Mouse (Mus musculus): ENCODE measurements around the gene 1700030J22Rik.

1700030J22Rik gene

DNA sequence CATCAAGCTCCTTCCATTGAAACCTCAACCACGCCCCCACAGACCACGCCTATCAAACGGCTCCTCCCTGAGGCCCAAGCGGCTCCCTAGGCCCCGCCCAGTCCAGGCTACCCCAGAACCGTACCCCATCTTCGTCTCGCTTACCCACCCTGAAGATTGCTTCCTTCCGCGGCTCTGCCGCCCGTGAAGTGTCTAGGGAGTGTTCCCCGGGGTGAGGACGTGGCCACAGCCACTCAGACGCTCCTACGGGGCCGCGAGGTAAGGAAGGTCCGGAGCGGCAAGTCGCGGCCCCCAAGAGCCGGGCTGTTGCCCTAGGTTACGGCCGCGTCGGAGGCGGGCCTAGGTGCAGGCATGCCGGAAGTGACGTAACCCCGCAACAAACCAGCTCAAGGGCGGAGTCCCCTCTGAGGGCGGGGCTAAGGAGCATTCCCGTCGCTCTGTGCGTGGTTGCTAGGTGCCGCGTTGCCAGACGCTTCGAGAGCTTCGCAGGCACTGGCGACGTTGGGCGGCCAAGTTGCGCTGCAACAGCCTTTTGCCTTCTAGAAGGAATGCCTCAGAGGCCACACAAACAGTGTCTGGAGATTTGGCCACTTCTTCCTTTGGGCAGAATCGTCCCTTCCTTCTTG is at the start of gene 1700030J22Rik:
Gene 1700030J22Rik, minus strand, starts transcription at position 329 of the 626 bp plus-strand sequence.
- in situ Hi-C loops (cut with MboI, MseI): loop anchor here (5.0 kb wide), 1 partner anchor 36 kb away; the partner anchor contains the start of gene Atmin

GRCm38 (mm10) chr8:117027601-117028000 is 48.8 kb upstream of the 1700030J22Rik start:
- in situ Hi-C loops (cut with MboI, MseI): no loop called here

DNA sequence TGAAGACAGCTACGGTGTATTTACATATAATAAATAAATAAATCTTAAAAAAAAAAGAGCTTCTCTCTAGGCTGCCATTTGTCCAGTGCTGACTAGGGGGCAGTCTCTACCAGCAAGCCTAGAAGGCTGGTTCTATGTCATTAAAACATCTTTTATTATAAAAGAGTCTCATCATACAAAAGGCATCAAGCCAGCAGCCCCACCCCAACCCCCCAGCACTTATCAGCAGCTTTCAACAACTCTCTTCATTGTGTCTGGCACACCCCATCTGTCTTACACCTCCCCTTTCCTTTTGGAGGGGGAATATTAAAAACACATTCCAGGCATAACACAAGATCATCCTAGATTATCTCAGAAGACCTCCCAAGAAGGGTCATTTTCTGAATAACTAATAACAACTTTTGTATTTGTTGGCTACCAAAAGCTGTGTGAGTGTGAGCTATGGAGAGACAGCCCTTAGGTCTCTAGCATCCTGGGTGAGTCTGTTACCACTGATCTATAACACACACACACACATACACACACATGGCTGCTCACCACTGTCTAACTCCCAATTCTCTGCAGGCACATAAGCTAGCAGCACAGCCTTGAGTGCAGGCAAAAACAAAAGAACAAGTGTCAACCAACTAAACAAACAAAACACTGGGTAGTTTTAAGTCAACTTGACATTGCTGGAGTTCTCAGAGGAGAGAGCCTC is 43.7 kb upstream of the 1700030J22Rik start:
- in situ Hi-C loops (cut with MboI, MseI): no loop called here

GRCm38 (mm10) chr8:117019323-117020275 is 40.8 kb upstream of the 1700030J22Rik start:
- in situ Hi-C loops (cut with MboI, MseI): no loop called here

DNA sequence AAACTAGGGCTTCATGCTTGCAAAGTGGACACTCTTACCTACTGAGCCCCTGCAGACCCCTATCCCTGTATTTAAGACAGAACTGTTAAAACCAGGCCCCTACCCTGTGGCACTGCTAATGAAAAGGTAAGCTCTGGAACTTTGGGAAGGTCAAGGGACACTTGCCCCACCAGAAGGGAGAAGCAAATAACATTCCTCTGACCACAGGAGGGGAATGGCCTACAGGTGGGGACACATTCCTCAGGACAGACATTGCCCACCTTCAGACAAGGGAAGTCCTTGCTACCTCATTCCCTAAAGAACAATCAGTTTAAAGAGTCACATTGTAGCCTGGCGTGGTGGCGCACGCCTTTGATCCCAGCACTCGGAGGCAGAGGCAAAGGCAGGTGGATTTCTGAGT is 39.1 kb upstream of the 1700030J22Rik start:
- in situ Hi-C loops (cut with MboI, MseI): no loop called here

DNA sequence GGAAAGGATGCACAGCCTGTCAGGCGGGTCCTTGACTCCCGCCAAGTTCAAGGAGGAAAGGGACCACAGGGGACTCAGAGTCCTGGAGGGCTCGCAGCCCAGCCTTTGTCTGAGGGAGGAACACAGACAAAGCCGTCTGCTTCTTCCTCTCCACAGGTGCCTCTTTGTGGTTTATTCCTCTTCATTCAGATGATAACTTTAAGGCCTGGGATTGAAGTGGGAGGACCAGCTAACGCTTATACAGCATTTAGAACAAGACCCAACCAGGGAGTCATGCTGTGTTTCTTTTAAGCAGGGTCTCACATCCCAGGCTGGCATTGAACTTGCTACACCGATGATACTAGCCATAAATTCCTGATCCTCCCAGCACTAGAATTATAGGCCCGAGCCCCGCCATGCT is 38.2 kb upstream of the 1700030J22Rik start:
- in situ Hi-C loops (cut with MboI, MseI): no loop called here

- in situ Hi-C loops (cut with MboI, MseI): no loop called here
Measured at GRCm38 (mm10) chr8:117015670-117016069, 36.9 kb upstream of the 1700030J22Rik start.

DNA sequence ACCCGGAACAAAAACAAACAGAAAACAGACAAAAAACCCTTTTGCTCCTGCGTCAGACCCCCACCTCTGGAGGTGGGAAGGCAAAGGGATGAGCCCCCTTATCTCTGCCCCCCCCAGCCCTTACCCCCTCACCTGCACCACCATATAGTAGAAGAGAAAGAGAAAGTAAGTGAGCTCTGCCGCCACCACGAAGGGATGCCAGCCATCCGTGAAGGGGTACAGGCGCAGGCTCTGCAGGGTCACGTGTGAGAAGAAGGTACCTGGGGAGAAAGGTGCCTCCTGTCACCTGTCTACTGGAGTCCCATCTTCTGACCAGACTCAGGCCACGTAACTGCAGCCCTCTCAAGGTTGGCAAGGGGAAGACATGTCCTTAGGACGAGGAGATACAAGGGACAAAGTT is 32.6 kb upstream of the 1700030J22Rik start:
- in situ Hi-C loops (cut with MboI, MseI): no loop called here

DNA sequence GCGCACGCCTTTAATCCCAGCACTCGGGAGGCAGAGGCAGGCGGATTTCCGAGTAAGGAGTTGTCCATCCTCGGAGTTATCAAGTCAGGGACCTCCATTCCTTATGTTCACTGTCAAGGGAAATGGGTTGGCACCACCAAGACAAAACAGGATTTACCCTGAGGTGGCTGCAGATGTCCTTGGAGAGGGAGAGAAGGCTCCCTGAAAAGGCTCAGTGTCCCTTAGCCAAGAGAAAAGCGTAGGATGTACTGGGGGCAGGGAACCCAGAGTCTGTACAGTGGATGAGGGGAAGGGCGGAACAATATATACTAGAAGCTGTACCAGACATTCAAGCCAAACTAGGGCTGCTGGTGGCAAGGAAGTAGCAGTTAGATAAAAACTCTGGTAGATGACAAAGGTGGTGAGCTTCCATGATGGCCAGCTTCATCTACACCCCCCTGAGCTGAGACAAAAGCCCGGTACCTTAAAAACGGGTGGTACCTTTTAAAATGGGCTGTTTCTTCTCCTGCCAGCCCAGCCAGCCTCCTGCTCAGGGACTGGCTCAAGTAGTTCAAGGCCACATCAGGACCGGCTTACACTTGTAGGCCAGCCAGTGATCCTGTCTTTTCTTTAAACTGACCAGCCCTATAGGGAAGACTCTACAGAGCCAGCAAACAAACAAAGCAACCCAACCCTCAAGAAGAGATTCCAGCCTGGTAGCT is 15.4 kb upstream of the 1700030J22Rik start:
- in situ Hi-C loops (cut with MboI, MseI): no loop called here

- in situ Hi-C loops (cut with MboI, MseI): no loop called here
Measured at GRCm38 (mm10) chr8:116993095-116993867, 14.5 kb upstream of the 1700030J22Rik start, which contains the start of gene Gcsh. Gene Gcsh (minus strand): TSS chr8:116993537.

DNA sequence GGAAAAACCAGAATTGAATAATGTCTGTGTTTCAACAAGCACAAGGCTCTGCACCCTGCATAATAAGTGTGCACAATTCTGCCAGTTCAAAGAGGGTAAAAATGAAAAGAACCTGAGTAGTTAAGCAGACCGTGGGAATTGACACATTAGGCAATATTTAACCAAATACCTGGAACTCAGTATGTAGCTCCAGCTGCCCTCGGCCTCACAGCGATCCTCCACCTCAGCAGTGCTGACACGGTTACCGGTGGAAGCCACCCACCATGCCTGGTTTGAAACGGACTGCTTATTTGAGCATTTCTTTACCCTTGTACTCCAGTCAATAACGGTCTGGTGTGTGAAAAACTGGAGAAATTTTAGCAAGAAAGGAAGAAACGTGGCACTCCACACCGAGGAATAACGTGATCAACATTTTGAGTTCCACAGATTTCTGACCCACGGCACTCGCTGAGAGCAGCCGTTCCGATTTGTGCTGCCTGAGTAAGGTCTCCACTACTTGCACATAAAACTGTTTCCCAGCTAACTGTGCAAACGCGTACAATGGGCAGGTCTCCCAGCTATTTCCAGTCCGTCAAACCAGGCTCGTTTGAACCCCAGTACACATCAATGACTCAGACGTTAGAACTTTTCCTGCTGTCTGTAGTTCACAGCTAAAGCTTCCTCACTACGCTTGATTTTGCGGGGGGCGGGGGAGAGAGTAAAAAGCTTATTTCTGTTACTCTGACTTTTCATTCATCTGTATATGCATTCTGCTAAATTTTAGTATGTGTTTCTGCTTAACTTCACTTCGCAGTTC is 13.6 kb upstream of the 1700030J22Rik start:
- in situ Hi-C loops (cut with MboI, MseI): no loop called here

- in situ Hi-C loops (cut with MboI, MseI): no loop called here
Measured at GRCm38 (mm10) chr8:116991241-116991640, 12.5 kb upstream of the 1700030J22Rik start.

DNA sequence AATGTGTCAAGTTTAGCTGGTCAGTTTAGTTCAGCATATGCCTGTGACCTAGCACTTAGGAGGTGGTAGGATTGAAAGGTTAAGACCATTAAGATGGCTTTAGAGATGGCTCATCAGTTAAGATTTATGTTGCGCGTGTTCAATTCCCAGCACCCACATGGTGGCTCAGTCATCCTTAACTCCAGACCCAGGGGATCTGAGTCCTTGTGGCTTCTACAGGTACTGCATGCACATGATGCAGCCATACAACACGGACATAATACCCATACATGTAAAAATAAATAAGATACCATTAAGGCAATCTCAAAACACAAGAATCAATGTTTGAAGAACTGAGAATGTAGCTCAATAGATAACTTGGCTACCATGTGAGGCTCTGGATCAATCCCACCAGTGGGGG is 11.1 kb upstream of the 1700030J22Rik start:
- in situ Hi-C loops (cut with MboI, MseI): no loop called here

GRCm38 (mm10) chr8:116980117-116980516 is 1.4 kb upstream of the 1700030J22Rik start:
- in situ Hi-C loops (cut with MboI, MseI): no loop called here

DNA sequence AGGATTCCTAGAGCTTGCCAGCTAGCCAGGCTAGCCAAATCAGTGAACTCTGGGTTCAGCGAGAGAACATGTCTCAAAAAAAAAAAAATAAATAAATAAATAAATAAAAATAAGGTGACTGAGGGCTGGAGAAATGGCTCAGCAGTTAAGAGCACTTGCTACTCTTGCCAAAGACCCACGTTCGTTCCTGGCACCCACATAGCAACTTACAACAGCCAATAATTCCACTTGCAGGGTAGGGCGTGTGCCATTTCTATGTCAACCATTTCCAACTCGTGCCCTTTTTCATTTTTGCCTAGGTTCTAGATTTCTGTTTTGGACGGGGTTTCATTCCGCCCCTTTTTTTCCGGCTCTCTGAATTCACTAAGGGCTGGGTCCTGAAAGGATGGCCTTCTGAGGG is 707 bp downstream of the 1700030J22Rik start:
- in situ Hi-C loops (cut with MboI, MseI): loop anchor here (5.0 kb wide), 1 partner anchor 36 kb away; the partner anchor contains the start of gene Atmin

GRCm38 (mm10) chr8:116975606-116976005 is 3.2 kb downstream of the 1700030J22Rik start:
- in situ Hi-C loops (cut with MboI, MseI): loop anchor here (5.0 kb wide), 1 partner anchor 33 kb away; the partner anchor contains the start of gene Atmin

DNA sequence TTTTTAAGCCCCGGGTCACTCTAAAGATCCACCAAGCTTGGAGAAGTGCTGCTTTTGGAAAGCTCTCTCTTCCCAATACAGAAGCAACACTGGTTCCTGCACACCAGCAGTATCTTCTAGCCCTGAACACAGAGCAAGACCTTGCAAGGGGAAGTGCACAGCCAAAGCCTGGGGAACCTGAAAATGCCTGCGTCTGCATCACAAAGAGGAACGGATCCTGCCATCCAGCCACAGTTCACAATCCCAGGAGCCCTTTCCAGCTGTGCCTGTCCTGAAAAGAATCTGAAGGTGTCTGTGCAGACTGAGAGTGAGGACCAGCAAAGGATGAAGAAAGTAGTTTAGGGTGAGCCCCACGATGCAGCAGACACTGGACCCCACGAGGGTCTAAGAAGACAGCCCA is 3.7 kb downstream of the 1700030J22Rik start:
- in situ Hi-C loops (cut with MboI, MseI): loop anchor here (5.0 kb wide), 1 partner anchor 33 kb away; the partner anchor contains the start of gene Atmin

DNA sequence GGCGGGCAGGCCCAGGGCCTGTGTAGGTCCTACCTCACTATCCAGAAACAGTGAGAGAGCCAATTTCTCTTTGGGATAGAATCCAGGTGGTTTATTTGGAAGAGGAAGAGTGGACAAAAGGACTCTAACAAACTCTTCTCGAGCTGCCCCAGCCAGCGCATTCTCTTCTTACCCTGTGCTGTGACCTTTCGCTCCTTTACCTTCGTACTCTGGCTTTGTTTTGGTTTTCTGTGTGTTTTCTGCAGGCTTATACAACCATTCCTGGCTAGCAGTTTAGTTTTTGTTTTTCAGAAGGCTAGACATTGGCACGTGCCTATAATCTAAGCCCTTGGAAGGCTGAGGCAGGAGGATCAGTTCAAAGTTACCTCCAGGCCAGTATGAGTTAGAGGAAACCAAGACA is 9.2 kb downstream of the 1700030J22Rik start:
- in situ Hi-C loops (cut with MboI, MseI): no loop called here

GRCm38 (mm10) chr8:116954415-116954814 is 24.3 kb downstream of the 1700030J22Rik start:
- in situ Hi-C loops (cut with MboI, MseI): no loop called here

GRCm38 (mm10) chr8:116952428-116952827 is 26.3 kb downstream of the 1700030J22Rik start:
- in situ Hi-C loops (cut with MboI, MseI): no loop called here
